ENCODE assay signal across 7 mouse cellular contexts in genomic region chr1:37890025-37890652, GRCm38 (mm10). TPM values are rescaled to one million over a fixed set of nuclear protein-coding genes. Genes with fewer than 3 reads are reported as not detected.
A peak's percentile ranks its signal among the peaks of the same experiment; 100 is the strongest.
DNase-seq lines count a peak whose midpoint lies in the region; ATAC-seq lines count a peak whose summit lies in the region.

Gene Mitd1, minus strand, starts transcription at chr1:37890411.
Gene Mrpl30, plus strand, starts transcription at chr1:37890477.

- H3K27me3 ChIP-seq in intestine, embryonic 16.5 days (replicated peaks; ENCODE audit: control insufficient read depth, insufficient read depth, low read length), result no peaks in the 10 kb centered on the region
- no peaks in the 10 kb centered on the region for H3K27me3 ChIP-seq in midbrain, embryonic 11.5 days (ENCODE audit: control insufficient read depth, insufficient read depth, low read length)

- peaks cover 7% of the 10 kb centered on the region for H3K4me1 ChIP-seq in intestine, embryonic 16.5 days (ENCODE audit: control insufficient read depth, insufficient read depth, low read length)
- H3K4me1 ChIP-seq in midbrain, embryonic 11.5 days (ENCODE audit: control insufficient read depth, insufficient read depth, low read length), result peaks cover 12% of the 10 kb centered on the region

- H3K36me3 ChIP-seq in intestine, embryonic 16.5 days (ENCODE audit: control insufficient read depth, insufficient read depth, low read length), result no peaks in the 10 kb centered on the region
- H3K36me3 ChIP-seq in midbrain, embryonic 11.5 days (ENCODE audit: control insufficient read depth, insufficient read depth, low read length), result no peaks in the 10 kb centered on the region

- DNase-seq in adrenal gland, adult 8-10 months, result peak; percentile 83
- DNase-seq in embryo, embryonic 9.5 days (ENCODE audit: extremely low spot score), result peak; percentile 88
- peak; percentile 73 to 88 for DNase-seq in gastrocnemius, postnatal 4 days (ENCODE audit: low spot score in 2 of 2)
- DNase-seq in left cerebral cortex, postnatal 36 days (ENCODE audit: low spot score in 2 of 2), result peak; percentile 91 to 93
- DNase-seq in midbrain, embryonic 11.5 days (ENCODE audit: low spot score, missing footprints), result peak; percentile 99
- DNase-seq in skeletal muscle tissue, adult 2 months (ENCODE audit: low read depth, low spot score), result peak; percentile 91

- WGBS in intestine, embryonic 16.5 days, result under 1% methylated on average over 41 of the region's 41 CpGs
- WGBS in midbrain, embryonic 11.5 days, result under 1% methylated on average over 41 of the region's 41 CpGs

- peak within 1 kb of the TSS; percentile 73 for H3K4me2 ChIP-seq in intestine, embryonic 16.5 days (ENCODE audit: low read depth, low read length)
- peak within 1 kb of the TSS; percentile 80 for H3K4me2 ChIP-seq in midbrain, embryonic 11.5 days

- peak; percentile 90 for ATAC-seq in intestine, embryonic 16.5 days
- ATAC-seq in midbrain, embryonic 11.5 days (ENCODE audit: low FRiP score), result peak; percentile 90

- peak within 1 kb of the TSS; percentile 89 for H3K27ac ChIP-seq in intestine, embryonic 16.5 days (ENCODE audit: low read length)
- H3K27ac ChIP-seq in midbrain, embryonic 11.5 days (ENCODE audit: low read depth, low read length), result no peak within 1 kb of the TSS

- H3K4me3 ChIP-seq in intestine, embryonic 16.5 days (ENCODE audit: low read length), result peak within 1 kb of the TSS; percentile 75
- peak within 1 kb of the TSS; percentile 51 for H3K4me3 ChIP-seq in midbrain, embryonic 11.5 days (ENCODE audit: low read depth, low read length)

- intact Hi-C loops in left cerebral cortex, postnatal 36 days (cut with DNase I), result loop anchor here (2.0 kb wide), 2 partner anchors 25 to 107 kb away; partner anchors contain the start of gene Txndc9

- H3K9me3 ChIP-seq in intestine, embryonic 16.5 days (ENCODE audit: control insufficient read depth, low read length), result no peaks in the 10 kb centered on the region
- no peaks in the 10 kb centered on the region for H3K9me3 ChIP-seq in midbrain, embryonic 11.5 days (ENCODE audit: control insufficient read depth, low read length)

- peak within 1 kb of the TSS; percentile 76 for H3K9ac ChIP-seq in intestine, embryonic 16.5 days (ENCODE audit: low read depth, low read length)
- H3K9ac ChIP-seq in midbrain, embryonic 11.5 days (ENCODE audit: low read length), result peak within 1 kb of the TSS; percentile 77

RNA-seq across cellular contexts. Expression of gene Mitd1, which starts in this region (rescaled TPM):
- 10 to 100 TPM; 11.9 to 16.9 (median 15.1) TPM for total RNA-seq in adrenal gland, adult 8-10 months (2022)
- 1 to 10 TPM; 7.1 to 7.6 TPM for total RNA-seq in gastrocnemius, postnatal 4 days (2021)
- 28.8 and 29.0 TPM in 2 replicates for polyA plus RNA-seq in intestine, embryonic 16.5 days (2015; fragmentation: Nextera tagmentation; extraction: Ambion mirVana)
- 10 to 100 TPM in 1 of 2 experiments, 1 to 10 TPM in 1; 9.1 to 10.5 TPM for total RNA-seq in left cerebral cortex, postnatal 36 days (2021)
- polyA plus RNA-seq in midbrain, embryonic 11.5 days (2014; fragmentation: Nextera tagmentation; extraction: Ambion mirVana), result 27.7 and 27.8 TPM in 2 replicates

RNA-seq across cellular contexts. Expression of gene Mrpl30, which starts in this region (rescaled TPM):
- 100 to 1,000 TPM; 146 to 176 (median 161) TPM for total RNA-seq in adrenal gland, adult 8-10 months (2022)
- total RNA-seq in gastrocnemius, postnatal 4 days (2021), result 100 to 1,000 TPM; 233 to 247 TPM
- 252 and 267 TPM in 2 replicates for polyA plus RNA-seq in intestine, embryonic 16.5 days (2015; fragmentation: Nextera tagmentation; extraction: Ambion mirVana)
- 100 to 1,000 TPM; 125 to 137 TPM for total RNA-seq in left cerebral cortex, postnatal 36 days (2021)
- 229 and 237 TPM in 2 replicates for polyA plus RNA-seq in midbrain, embryonic 11.5 days (2014; fragmentation: Nextera tagmentation; extraction: Ambion mirVana)
